Mouse (Mus musculus): ENCODE results near the gene Wars. TPM values are rescaled to one million over a fixed set of nuclear protein-coding genes. Genes with fewer than 3 reads are reported as not detected.

Wars gene
- polyA plus RNA-seq, 1 experiment from 2014 or later = 108 TPM

DNA sequence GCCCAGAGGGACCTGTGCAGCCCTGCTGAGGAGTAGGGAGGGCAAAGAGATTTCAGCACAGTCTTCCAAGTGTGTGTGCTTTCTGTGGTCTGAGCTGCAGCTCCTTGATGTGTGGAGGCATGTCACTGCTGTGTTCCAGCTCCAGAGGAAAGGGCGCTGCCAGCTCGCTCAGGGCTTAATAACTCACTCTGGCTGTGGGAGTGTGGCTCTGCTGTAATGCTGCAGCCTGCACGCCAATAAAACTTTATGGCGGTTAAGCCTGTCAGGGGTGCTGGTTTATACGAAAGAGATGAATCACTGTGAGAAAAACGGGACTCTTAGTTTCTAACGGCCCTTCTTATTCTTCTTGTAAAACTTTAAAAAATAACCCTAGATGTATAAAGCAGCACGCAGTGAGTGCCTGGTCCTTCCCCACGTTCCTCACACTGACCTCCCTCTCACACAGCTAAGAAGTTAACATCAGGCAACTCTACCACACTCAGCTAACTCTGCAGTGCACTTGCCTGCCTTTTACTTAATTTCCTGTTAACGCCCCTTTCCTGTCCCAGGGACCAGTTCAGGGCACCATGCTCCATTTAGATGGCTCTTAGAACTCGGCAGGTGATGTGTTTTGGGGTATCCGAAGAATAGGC lies 20.9 kb upstream of the Wars start:
- whole genome bisulfite sequencing = 52% methylated on average over 12 of the region's 12 CpGs
- H3K4me1 ChIP-seq (ENCODE audit: control insufficient read depth, insufficient read depth, low read depth, low read length) = peaks cover 53% of the 10 kb centered on the region
- ATAC-seq = no peak

GRCm38 (mm10) chr12:108914198-108914597 lies 20.2 kb upstream of the Wars start:
- no peaks in the 10 kb centered on the region for H3K9me3 ChIP-seq (ENCODE audit: control insufficient read depth, low read length)

More for the DNA sequence above, 20.9 kb upstream of the Wars start:
- Histone ChIP-seq H3K9me3 (ENCODE audit: control insufficient read depth, low read length) (no peaks in the 10 kb centered on the region), H3K9ac (ENCODE audit: low read depth, low read length) (no peak overlapping the region; the same call in 1 of the 2 replicates), H3K36me3 (ENCODE audit: control insufficient read depth, insufficient read depth, low read length) (no peaks in the 10 kb centered on the region), H3K4me2 (ENCODE audit: low read length) (no peak overlapping the region), H3K27me3 (replicated peaks; ENCODE audit: control insufficient read depth, insufficient read depth, low read length) (no peaks in the 10 kb centered on the region; the same call in 1 of the 2 replicates), H3K27ac (ENCODE audit: low read depth, low read length) (no peak overlapping the region), H3K4me3 (ENCODE audit: low read length) (no peak overlapping the region)

GRCm38 (mm10) chr12:108912442-108912841 lies 18.5 kb upstream of the Wars start:
- Histone ChIP-seq H3K4me2 (ENCODE audit: low read length) (no peak overlapping the region), H3K9me3 (ENCODE audit: control insufficient read depth, low read length) (no peaks in the 10 kb centered on the region), H3K4me1 (ENCODE audit: control insufficient read depth, insufficient read depth, low read depth, low read length) (peaks cover 49% of the 10 kb centered on the region), H3K36me3 (ENCODE audit: control insufficient read depth, insufficient read depth, low read length) (no peaks in the 10 kb centered on the region), H3K27ac (ENCODE audit: low read depth, low read length) (no peak overlapping the region), H3K9ac (ENCODE audit: low read depth, low read length) (no peak overlapping the region), H3K4me3 (ENCODE audit: low read length) (no peak overlapping the region), H3K27me3 (replicated peaks; ENCODE audit: control insufficient read depth, insufficient read depth, low read length) (no peaks in the 10 kb centered on the region; the same call in 1 of the 2 replicates)
- ATAC-seq = no peak
- 97% methylated on average over 2 of the region's 2 CpGs for WGBS

More at GRCm38 (mm10) chr12:108914198-108914597, 20.2 kb upstream of the Wars start:
- peaks cover 55% of the 10 kb centered on the region for H3K4me1 ChIP-seq (ENCODE audit: control insufficient read depth, insufficient read depth, low read depth, low read length)
- no peaks in the 10 kb centered on the region for H3K36me3 ChIP-seq (ENCODE audit: control insufficient read depth, insufficient read depth, low read length)
- WGBS = 47% methylated on average over 3 of the region's 3 CpGs
- H3K27ac ChIP-seq (ENCODE audit: low read depth, low read length) = no peak overlapping the region
- H3K4me3 ChIP-seq (ENCODE audit: low read length) = no peak overlapping the region
- no peaks in the 10 kb centered on the region; the same call in 1 of the 2 replicates for H3K27me3 ChIP-seq (replicated peaks; ENCODE audit: control insufficient read depth, insufficient read depth, low read length)
- ATAC-seq = no peak
- H3K9ac ChIP-seq (ENCODE audit: low read depth, low read length) = no peak overlapping the region
- no peak overlapping the region for H3K4me2 ChIP-seq (ENCODE audit: low read length)

DNA sequence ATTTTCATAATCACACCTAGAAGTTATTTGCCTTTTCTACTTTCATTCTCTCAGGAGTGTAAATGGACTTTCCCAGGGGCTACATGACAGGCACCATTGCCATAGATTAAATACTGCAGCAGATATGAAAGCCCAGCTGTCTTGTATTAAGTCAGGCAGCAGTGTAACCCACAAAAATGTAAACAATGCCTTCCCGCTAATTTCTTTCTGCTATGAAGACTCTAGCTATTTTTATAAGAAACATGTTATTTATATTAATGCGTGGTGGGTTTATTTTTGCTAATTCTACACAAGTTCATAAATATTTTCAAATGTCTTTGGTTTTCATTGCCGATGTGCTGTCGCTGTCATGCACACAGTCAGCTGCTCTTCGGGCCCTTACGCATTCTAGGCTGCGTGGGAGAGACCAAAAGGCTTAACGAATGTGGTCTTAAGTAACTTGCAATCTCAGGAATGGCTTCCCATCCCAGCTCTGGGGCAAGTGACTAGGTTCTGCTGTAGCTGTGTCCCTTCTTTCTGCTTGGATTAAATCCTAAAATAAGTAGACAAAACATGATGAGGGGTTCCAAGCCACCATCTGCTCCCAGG lies 16.0 kb upstream of the Wars start:
- Histone ChIP-seq H3K9me3 (ENCODE audit: control insufficient read depth, low read length) (no peaks in the 10 kb centered on the region), H3K9ac (ENCODE audit: low read depth, low read length) (0 out of 2 replicates have a peak overlapping the region, but pooled peaks have one; percentile 24), H3K27me3 (replicated peaks; ENCODE audit: control insufficient read depth, insufficient read depth, low read length) (no peaks in the 10 kb centered on the region; the same call in 1 of the 2 replicates), H3K36me3 (ENCODE audit: control insufficient read depth, insufficient read depth, low read length) (no peaks in the 10 kb centered on the region), H3K4me3 (ENCODE audit: low read length) (no peak overlapping the region), H3K4me1 (ENCODE audit: control insufficient read depth, insufficient read depth, low read depth, low read length) (peaks cover 46% of the 10 kb centered on the region), H3K27ac (ENCODE audit: low read depth, low read length) (no peak overlapping the region; the same call in 1 of the 2 replicates), H3K4me2 (ENCODE audit: low read length) (no peak overlapping the region)
- WGBS = 80% methylated on average over 8 of the region's 8 CpGs
- ATAC-seq = no peak

GRCm38 (mm10) chr12:108906398-108906797 lies 12.4 kb upstream of the Wars start:
- Histone ChIP-seq H3K9ac (ENCODE audit: low read depth, low read length) (no peak overlapping the region), H3K4me1 (ENCODE audit: control insufficient read depth, insufficient read depth, low read depth, low read length) (peaks cover 37% of the 10 kb centered on the region), H3K4me3 (ENCODE audit: low read length) (no peak overlapping the region), H3K9me3 (ENCODE audit: control insufficient read depth, low read length) (no peaks in the 10 kb centered on the region), H3K27me3 (replicated peaks; ENCODE audit: control insufficient read depth, insufficient read depth, low read length) (no peaks in the 10 kb centered on the region), H3K4me2 (ENCODE audit: low read length) (no peak overlapping the region), H3K36me3 (ENCODE audit: control insufficient read depth, insufficient read depth, low read length) (no peaks in the 10 kb centered on the region), H3K27ac (ENCODE audit: low read depth, low read length) (no peak overlapping the region)
- no peak for ATAC-seq
- WGBS = 36% methylated on average over 12 of the region's 12 CpGs

DNA sequence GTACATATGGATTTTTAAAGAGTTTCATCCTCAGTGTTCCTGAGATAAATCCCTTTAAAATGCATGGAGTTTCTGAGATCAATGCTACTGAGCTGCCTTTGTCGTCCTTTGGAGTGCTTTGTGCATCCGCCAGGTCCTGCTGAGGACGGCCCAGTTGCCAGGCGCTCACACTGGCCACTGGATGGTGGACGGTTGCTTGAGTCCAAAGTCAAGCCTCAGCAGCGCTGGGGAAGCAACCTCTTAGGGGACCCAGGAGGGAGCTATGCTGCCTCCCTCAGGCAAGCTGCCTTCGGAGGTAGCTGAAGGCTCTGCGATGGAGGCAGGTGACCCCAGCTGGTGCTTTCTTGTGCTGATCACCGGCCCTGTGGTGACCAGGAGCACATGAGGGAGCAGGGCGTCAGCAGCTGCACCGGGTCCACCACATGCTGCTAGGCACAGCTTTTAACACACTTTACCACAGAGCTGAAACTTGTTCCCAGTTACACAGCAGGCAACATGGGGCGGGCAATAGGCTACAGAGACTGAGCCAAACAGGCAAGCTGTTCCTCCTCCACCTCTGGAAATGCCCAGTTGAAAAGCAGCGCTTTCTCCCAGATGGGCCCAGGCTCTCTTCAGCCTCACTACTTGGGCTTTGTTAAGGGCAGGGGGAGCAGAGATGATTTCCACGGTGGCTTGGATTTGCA lies 11.8 kb upstream of the Wars start:
- Histone ChIP-seq H3K4me1 (ENCODE audit: control insufficient read depth, insufficient read depth, low read depth, low read length) (peaks cover 37% of the 10 kb centered on the region), H3K27ac (ENCODE audit: low read depth, low read length) (no peak overlapping the region), H3K9ac (ENCODE audit: low read depth, low read length) (no peak overlapping the region), H3K9me3 (ENCODE audit: control insufficient read depth, low read length) (no peaks in the 10 kb centered on the region), H3K27me3 (replicated peaks; ENCODE audit: control insufficient read depth, insufficient read depth, low read length) (no peaks in the 10 kb centered on the region), H3K4me2 (ENCODE audit: low read length) (no peak overlapping the region), H3K36me3 (ENCODE audit: control insufficient read depth, insufficient read depth, low read length) (no peaks in the 10 kb centered on the region), H3K4me3 (ENCODE audit: low read length) (no peak overlapping the region)
- ATAC-seq = no peak
- WGBS = 19% methylated on average over 14 of the region's 14 CpGs

GRCm38 (mm10) chr12:108904276-108904653 lies 10.3 kb upstream of the Wars start:
- 23% methylated on average over 8 of the region's 8 CpGs for WGBS

GRCm38 (mm10) chr12:108903600-108904275 lies 9.8 kb upstream of the Wars start:
- H3K4me3 ChIP-seq (ENCODE audit: low read length) = no peak overlapping the region
- no peak overlapping the region for H3K4me2 ChIP-seq (ENCODE audit: low read length)
- H3K9me3 ChIP-seq (ENCODE audit: control insufficient read depth, low read length) = no peaks in the 10 kb centered on the region
- no peaks in the 10 kb centered on the region for H3K27me3 ChIP-seq (replicated peaks; ENCODE audit: control insufficient read depth, insufficient read depth, low read length)
- H3K36me3 ChIP-seq (ENCODE audit: control insufficient read depth, insufficient read depth, low read length) = no peaks in the 10 kb centered on the region
- 62% methylated on average over 8 of the region's 8 CpGs for WGBS
- 0 out of 2 replicates have a peak overlapping the region, but pooled peaks have one; percentile 27 for H3K27ac ChIP-seq (ENCODE audit: low read depth, low read length)
- peak; percentile 63 for ATAC-seq
- peaks cover 30% of the 10 kb centered on the region for H3K4me1 ChIP-seq (ENCODE audit: control insufficient read depth, insufficient read depth, low read depth, low read length)
- no peak overlapping the region for H3K9ac ChIP-seq (ENCODE audit: low read depth, low read length)

More at GRCm38 (mm10) chr12:108904276-108904653, 10.3 kb upstream of the Wars start:
- Histone ChIP-seq H3K36me3 (ENCODE audit: control insufficient read depth, insufficient read depth, low read length) (no peaks in the 10 kb centered on the region), H3K4me1 (ENCODE audit: control insufficient read depth, insufficient read depth, low read depth, low read length) (peaks cover 30% of the 10 kb centered on the region), H3K4me3 (ENCODE audit: low read length) (no peak overlapping the region), H3K27me3 (replicated peaks; ENCODE audit: control insufficient read depth, insufficient read depth, low read length) (no peaks in the 10 kb centered on the region), H3K9ac (ENCODE audit: low read depth, low read length) (no peak overlapping the region), H3K9me3 (ENCODE audit: control insufficient read depth, low read length) (no peaks in the 10 kb centered on the region), H3K4me2 (ENCODE audit: low read length) (no peak overlapping the region), H3K27ac (ENCODE audit: low read depth, low read length) (0 out of 2 replicates have a peak overlapping the region, but pooled peaks have one; percentile 27)
- no peak for ATAC-seq

All from hindbrain, embryonic 16.5 days (tissue).